Mouse (Mus musculus): ENCODE data around the gene Rrp7a. TPM values are rescaled to one million over a fixed set of nuclear protein-coding genes. Genes with fewer than 3 reads are reported as not detected.
A peak's percentile ranks its signal among the peaks of the same experiment; 100 is the strongest.

Gene Rrp7a
- polyA plus RNA-seq, 1 experiment, result 171 TPM

DNA sequence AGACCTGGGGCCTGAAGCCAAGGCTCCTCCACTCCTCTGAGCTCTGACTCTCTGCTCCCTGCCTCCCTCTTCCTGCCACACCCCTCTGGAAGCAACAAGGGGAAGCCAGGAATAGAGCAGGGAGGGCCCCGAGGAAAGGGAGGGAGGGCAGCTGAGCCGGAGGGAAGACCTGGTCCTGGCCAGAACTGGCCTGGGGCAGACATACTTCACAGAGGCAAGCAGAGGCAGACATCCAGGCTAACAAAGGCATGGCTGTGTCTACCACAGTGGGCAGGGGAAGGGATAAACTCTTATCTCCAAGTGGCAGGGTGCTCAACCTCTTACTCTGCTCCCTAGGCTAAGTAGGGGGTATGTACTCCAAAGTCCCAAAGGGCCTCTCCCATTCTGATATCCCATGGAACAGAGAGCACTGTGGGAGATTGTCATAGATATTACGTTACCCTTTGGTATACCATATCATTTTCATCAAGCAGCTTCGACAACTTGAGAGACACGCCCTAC, 42.4 kb upstream of the Rrp7a start:
- Histone ChIP-seq H3K36me3 (ENCODE audit: control insufficient read depth, insufficient read depth) (peaks cover 46% of the 10 kb centered on the region), H3K4me3 (ENCODE audit: insufficient read depth, poor library complexity, severe bottlenecking) (no peak overlapping the region), H3K79me3 (ENCODE audit: low read depth) (peaks cover 36% of the 10 kb centered on the region), H3K79me2 (ENCODE audit: control insufficient read depth, insufficient read depth) (peaks cover 57% of the 10 kb centered on the region), H3K27me3 (ENCODE audit: control insufficient read depth, insufficient read depth, insufficient read length) (no peaks in the 10 kb centered on the region), H3ac (ENCODE audit: control insufficient read depth, insufficient read length, low read depth) (peak overlapping the region; percentile 19)
- TF ChIP-seq CTCF (IDR thresholded peaks at IDR 0.05; ENCODE audit: control insufficient read depth, insufficient read depth, insufficient read length) (no peak), CEBPB (IDR thresholded peaks at IDR 0.05; ENCODE audit: low read depth) (no peak), MAX (IDR thresholded peaks at IDR 0.05) (no peak), FOSL1 (IDR thresholded peaks at IDR 0.05; ENCODE audit: insufficient read depth, low read length, poor library complexity, severe bottlenecking) (no peak), MYOD1 (IDR thresholded peaks at IDR 0.05; ENCODE audit: control insufficient read depth, insufficient read length, low read depth) (no peak), USF1 (IDR thresholded peaks at IDR 0.05; ENCODE audit: low read depth) (no peak), MYOG (IDR thresholded peaks at IDR 0.05; ENCODE audit: control insufficient read depth, extremely low read depth, insufficient read length) (no peak)

DNA sequence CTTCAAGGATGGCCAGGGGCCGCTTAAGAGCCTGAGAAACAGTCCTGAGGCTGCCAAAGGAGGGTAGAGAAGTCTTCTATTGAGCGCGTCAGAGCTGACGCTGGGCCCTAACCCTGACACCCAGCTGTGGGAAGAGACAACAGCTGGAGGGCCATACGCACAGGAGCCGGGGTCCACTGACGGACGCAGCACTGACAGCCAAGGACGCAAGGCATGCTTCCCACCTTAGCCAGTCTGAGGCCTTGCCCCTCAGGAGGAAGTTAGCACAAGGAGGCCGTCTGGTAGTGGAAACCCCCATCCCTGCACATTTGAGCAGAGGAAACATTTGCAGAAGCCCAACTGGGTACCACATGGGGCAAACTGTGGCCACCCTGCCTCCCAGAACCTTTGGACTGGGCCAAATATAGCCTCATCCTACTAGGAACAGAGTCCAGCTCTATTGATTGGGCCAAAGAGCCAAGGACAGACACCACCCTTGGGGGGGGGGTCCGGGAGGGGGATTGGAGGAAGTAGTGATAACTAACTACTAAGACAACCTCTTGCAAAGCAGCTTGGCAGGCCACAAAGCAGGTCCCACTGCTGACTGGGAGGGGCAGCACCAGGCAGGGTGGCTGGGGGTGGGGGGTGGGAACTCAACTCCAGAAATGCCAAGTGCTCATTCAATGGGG, 40.4 kb upstream of the Rrp7a start:
- Histone ChIP-seq H3K79me3 (ENCODE audit: low read depth) (peaks cover 16% of the 10 kb centered on the region), H3K4me3 (ENCODE audit: insufficient read depth, poor library complexity, severe bottlenecking) (no peak overlapping the region), H3K36me3 (ENCODE audit: control insufficient read depth, insufficient read depth) (peaks cover 66% of the 10 kb centered on the region), H3ac (ENCODE audit: control insufficient read depth, insufficient read length, low read depth) (no peak overlapping the region), H3K27me3 (ENCODE audit: control insufficient read depth, insufficient read depth, insufficient read length) (no peaks in the 10 kb centered on the region), H3K79me2 (ENCODE audit: control insufficient read depth, insufficient read depth) (peaks cover 37% of the 10 kb centered on the region)
- no peak for TF ChIP-seq MAX (IDR thresholded peaks at IDR 0.05)
- TF ChIP-seq CTCF (IDR thresholded peaks at IDR 0.05; ENCODE audit: control insufficient read depth, insufficient read depth, insufficient read length), result no peak
- no peak for TF ChIP-seq USF1 (IDR thresholded peaks at IDR 0.05; ENCODE audit: low read depth)
- no peak for TF ChIP-seq MYOG (IDR thresholded peaks at IDR 0.05; ENCODE audit: control insufficient read depth, extremely low read depth, insufficient read length)
- TF ChIP-seq FOSL1 (IDR thresholded peaks at IDR 0.05; ENCODE audit: insufficient read depth, low read length, poor library complexity, severe bottlenecking), result no peak
- TF ChIP-seq MYOD1 (IDR thresholded peaks at IDR 0.05; ENCODE audit: control insufficient read depth, insufficient read length, low read depth), result no peak

DNA sequence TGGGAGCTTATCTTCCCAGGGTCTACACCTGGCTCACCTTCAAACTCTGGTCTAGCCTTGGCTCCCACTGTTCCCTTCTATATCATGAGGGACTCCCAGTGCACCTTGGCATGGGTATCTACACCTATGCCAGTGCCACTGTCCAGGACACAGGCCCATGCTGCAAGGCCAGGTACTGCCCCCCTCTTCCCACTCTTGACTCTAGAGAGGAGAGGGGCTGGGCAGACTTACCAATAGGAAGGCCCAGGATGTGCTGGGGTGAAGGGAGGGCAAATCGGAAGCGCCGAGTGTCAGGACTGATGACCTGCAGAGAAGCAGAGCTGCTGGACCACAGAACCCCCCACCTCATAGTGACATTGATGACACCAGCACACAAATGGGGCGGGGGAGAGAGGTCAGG, 39.4 kb upstream of the Rrp7a start:
- peaks cover 70% of the 10 kb centered on the region for H3K36me3 ChIP-seq (ENCODE audit: control insufficient read depth, insufficient read depth)
- no peak for TF ChIP-seq CEBPB (IDR thresholded peaks at IDR 0.05; ENCODE audit: low read depth)
- TF ChIP-seq USF1 (IDR thresholded peaks at IDR 0.05; ENCODE audit: low read depth), result no peak
- TF ChIP-seq MYOD1 (IDR thresholded peaks at IDR 0.05; ENCODE audit: control insufficient read depth, insufficient read length, low read depth), result no peak
- TF ChIP-seq MYOG (IDR thresholded peaks at IDR 0.05; ENCODE audit: control insufficient read depth, extremely low read depth, insufficient read length), result no peak
- no peak for TF ChIP-seq CTCF (IDR thresholded peaks at IDR 0.05; ENCODE audit: control insufficient read depth, insufficient read depth, insufficient read length)
- no peak for TF ChIP-seq FOSL1 (IDR thresholded peaks at IDR 0.05; ENCODE audit: insufficient read depth, low read length, poor library complexity, severe bottlenecking)
- no peak for TF ChIP-seq MAX (IDR thresholded peaks at IDR 0.05)

DNA sequence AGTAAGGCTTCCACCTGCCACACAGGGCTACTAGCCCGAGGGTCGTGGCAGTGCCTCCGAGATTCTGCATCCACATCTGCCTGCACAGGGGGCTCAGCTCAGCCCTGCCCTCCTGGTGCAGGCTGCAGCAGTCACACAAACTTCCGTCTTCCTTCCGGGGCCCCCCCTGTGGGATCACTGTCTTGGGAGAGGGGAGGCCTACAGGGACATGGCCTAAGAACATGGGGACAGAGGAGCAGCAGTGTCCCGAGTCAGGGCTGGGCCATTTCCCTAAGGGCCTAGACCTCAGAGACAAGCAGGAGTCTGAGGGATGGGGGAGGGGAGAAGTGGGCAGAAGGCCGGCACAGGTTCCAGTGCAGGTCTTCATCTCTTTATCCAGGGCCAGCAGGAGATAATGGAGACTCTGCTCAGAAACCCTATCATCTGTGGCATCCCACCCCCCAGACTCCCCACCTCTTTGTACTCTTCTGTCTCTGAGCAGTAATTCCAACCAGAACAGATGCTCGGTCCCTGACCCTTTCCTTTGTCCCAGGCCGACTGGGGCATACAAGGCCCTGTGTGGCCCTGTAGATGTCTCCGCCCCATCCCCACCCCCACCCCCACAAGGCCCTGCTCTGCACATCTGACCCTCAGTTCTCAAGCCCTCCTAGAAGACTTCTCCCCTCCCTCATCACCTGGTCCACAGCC, 38.6 kb upstream of the Rrp7a start:
- H3K79me2 ChIP-seq (ENCODE audit: control insufficient read depth, insufficient read depth), result peaks cover 25% of the 10 kb centered on the region
- TF ChIP-seq USF1 (IDR thresholded peaks at IDR 0.05; ENCODE audit: low read depth), result no peak
- TF ChIP-seq MYOD1 (IDR thresholded peaks at IDR 0.05; ENCODE audit: control insufficient read depth, insufficient read length, low read depth), result no peak
- TF ChIP-seq MYOG (IDR thresholded peaks at IDR 0.05; ENCODE audit: control insufficient read depth, extremely low read depth, insufficient read length), result no peak
- no peak for TF ChIP-seq FOSL1 (IDR thresholded peaks at IDR 0.05; ENCODE audit: insufficient read depth, low read length, poor library complexity, severe bottlenecking)
- no peak for TF ChIP-seq CEBPB (IDR thresholded peaks at IDR 0.05; ENCODE audit: low read depth)
- no peak for TF ChIP-seq MAX (IDR thresholded peaks at IDR 0.05)
- TF ChIP-seq CTCF (IDR thresholded peaks at IDR 0.05; ENCODE audit: control insufficient read depth, insufficient read depth, insufficient read length), result no peak
- no peak overlapping the region for H3ac ChIP-seq (ENCODE audit: control insufficient read depth, insufficient read length, low read depth)
- no peaks in the 10 kb centered on the region for H3K27me3 ChIP-seq (ENCODE audit: control insufficient read depth, insufficient read depth, insufficient read length)
- H3K79me3 ChIP-seq (ENCODE audit: low read depth), result peaks cover 7% of the 10 kb centered on the region
- H3K4me3 ChIP-seq (ENCODE audit: insufficient read depth, poor library complexity, severe bottlenecking), result no peak overlapping the region
- H3K36me3 ChIP-seq (ENCODE audit: control insufficient read depth, insufficient read depth), result peaks cover 76% of the 10 kb centered on the region

More for the DNA sequence above, 39.4 kb upstream of the Rrp7a start:
- Histone ChIP-seq H3K4me3 (ENCODE audit: insufficient read depth, poor library complexity, severe bottlenecking) (no peak overlapping the region), H3ac (ENCODE audit: control insufficient read depth, insufficient read length, low read depth) (no peak overlapping the region), H3K79me2 (ENCODE audit: control insufficient read depth, insufficient read depth) (peaks cover 27% of the 10 kb centered on the region), H3K79me3 (ENCODE audit: low read depth) (peaks cover 10% of the 10 kb centered on the region), H3K27me3 (ENCODE audit: control insufficient read depth, insufficient read depth, insufficient read length) (no peaks in the 10 kb centered on the region)

DNA sequence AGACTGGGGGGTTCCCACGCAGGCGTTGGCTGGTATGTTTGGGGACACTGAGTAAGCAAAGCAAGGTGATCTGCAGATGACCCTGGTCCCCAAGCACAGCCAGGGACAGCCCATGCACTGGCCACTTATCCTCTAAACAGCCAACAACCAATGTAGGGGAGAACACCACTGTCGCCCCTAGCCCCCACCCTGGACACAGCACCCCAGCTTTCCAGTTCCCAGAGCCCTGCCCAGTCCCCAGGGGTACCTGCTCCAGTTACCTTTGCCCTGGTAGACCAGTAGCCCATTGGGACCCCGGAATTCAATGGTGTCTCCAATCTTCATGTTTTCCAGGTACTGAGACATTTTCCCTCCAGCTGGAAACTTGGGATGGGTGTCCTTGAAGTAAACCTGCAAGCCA, 38.0 kb upstream of the Rrp7a start:
- H3K27me3 ChIP-seq (ENCODE audit: control insufficient read depth, insufficient read depth, insufficient read length), result no peaks in the 10 kb centered on the region
- no peak overlapping the region for H3ac ChIP-seq (ENCODE audit: control insufficient read depth, insufficient read length, low read depth)
- peaks cover 3% of the 10 kb centered on the region for H3K79me3 ChIP-seq (ENCODE audit: low read depth)
- H3K36me3 ChIP-seq (ENCODE audit: control insufficient read depth, insufficient read depth), result peaks cover 78% of the 10 kb centered on the region
- H3K4me3 ChIP-seq (ENCODE audit: insufficient read depth, poor library complexity, severe bottlenecking), result no peak overlapping the region
- H3K79me2 ChIP-seq (ENCODE audit: control insufficient read depth, insufficient read depth), result peaks cover 23% of the 10 kb centered on the region
- no peak for TF ChIP-seq MYOD1 (IDR thresholded peaks at IDR 0.05; ENCODE audit: control insufficient read depth, insufficient read length, low read depth)
- no peak for TF ChIP-seq FOSL1 (IDR thresholded peaks at IDR 0.05; ENCODE audit: insufficient read depth, low read length, poor library complexity, severe bottlenecking)
- no peak for TF ChIP-seq CEBPB (IDR thresholded peaks at IDR 0.05; ENCODE audit: low read depth)
- TF ChIP-seq CTCF (IDR thresholded peaks at IDR 0.05; ENCODE audit: control insufficient read depth, insufficient read depth, insufficient read length), result no peak
- TF ChIP-seq MYOG (IDR thresholded peaks at IDR 0.05; ENCODE audit: control insufficient read depth, extremely low read depth, insufficient read length), result no peak
- no peak for TF ChIP-seq USF1 (IDR thresholded peaks at IDR 0.05; ENCODE audit: low read depth)
- TF ChIP-seq MAX (IDR thresholded peaks at IDR 0.05), result no peak
